Mouse (Mus musculus) intestine, postnatal 0 days (tissue): ENCODE data around the gene Hist1h2ac. TPM values are rescaled to one million over a fixed set of nuclear protein-coding genes. Genes with fewer than 3 reads are reported as not detected.
"Not testable (repeated sequence)": the region's sequence is repeated elsewhere in the genome, so short reads cannot be mapped to it uniquely, and the experiment has no call there.

ENCODE experiments used
- ATAC-seq: fragments of 200-750 bp; cut with Nextera tagmentation; 2 replicates; pipeline ENCODE4 v1.8.0; 2017; ENCODE audit warnings: mild to moderate bottlenecking, moderate TSS enrichment, moderate library complexity
- H3K27ac ChIP-seq: fragments of 300-500 bp; sonication (generic); 2 replicates; pipeline ENCODE4 v1.5.1; 2014; ENCODE audit warnings: mild to moderate bottlenecking, low read depth, low read length, moderate library complexity
- H3K27me3 ChIP-seq: fragments of 300-500 bp; sonication (generic); replicated peaks from 2 replicates; pipeline ENCODE4 v1.6.1; 2014; ENCODE audit warnings: low read length, mixed read lengths; ENCODE audit not compliant: control insufficient read depth, insufficient read depth
- H3K36me3 ChIP-seq: fragments of 300-500 bp; sonication (generic); 2 replicates; pipeline ENCODE4 v1.6.1; 2014; ENCODE audit warnings: mild to moderate bottlenecking, moderate library complexity; ENCODE audit not compliant: control insufficient read depth, insufficient read depth
- H3K4me1 ChIP-seq: fragments of 300-500 bp; sonication (generic); replicated peaks from 2 replicates; pipeline ENCODE4 v1.6.1; 2014; ENCODE audit warnings: antibody characterized with exemption, low read length, mixed read lengths; ENCODE audit not compliant: control insufficient read depth, insufficient read depth
- H3K4me2 ChIP-seq: fragments of 300-500 bp; sonication (generic); replicated peaks from 2 replicates; pipeline ENCODE4 v1.6.1; 2014; ENCODE audit warnings: low read depth, mild to moderate bottlenecking, moderate library complexity
- H3K4me3 ChIP-seq: fragments of 300-500 bp; sonication (generic); 2 replicates; pipeline ENCODE4 v1.5.1; 2014; ENCODE audit warnings: low read depth, low read length
- H3K9ac ChIP-seq: fragments of 300-500 bp; sonication (generic); 2 replicates; pipeline ENCODE4 v1.6.1; 2014; ENCODE audit warnings: mild to moderate bottlenecking, low read depth, low read length
- H3K9me3 ChIP-seq: fragments of 300-500 bp; sonication (generic); 2 replicates; pipeline ENCODE4 v1.6.1; 2016; ENCODE audit warnings: mixed run types; ENCODE audit not compliant: control insufficient read depth
- CTCF ChIP-seq: sonication (generic); IDR thresholded peaks from 2 replicates; pipeline ENCODE4 v1.5.1; 2016; ENCODE audit warnings: low read depth, mild to moderate bottlenecking, control low read depth, antibody characterized with exemption, moderate library complexity
- WGBS: fragments of 180-500 bp; shearing (Covaris S2); extraction: QIAGEN DNeasy Blood & Tissue Kit; methylation state at CpG from one replicate; pipeline ENCODE4 v1.1.7; 2014; 5-methylcytosine and 5-hydroxymethylcytosine counted together
- polyA plus RNA-seq: library from polyadenylated mRNA; unstranded; fragments of >200 nt; fragmentation: Nextera tagmentation; extraction: Ambion mirVana; gene quantifications from 2 replicates; pipeline ENCODE4 v1.2.1, GENCODE M21; 2015

Hist1h2ac gene
- polyA plus RNA-seq, 1 experiment from 2014 or later = 0.46 TPM

DNA sequence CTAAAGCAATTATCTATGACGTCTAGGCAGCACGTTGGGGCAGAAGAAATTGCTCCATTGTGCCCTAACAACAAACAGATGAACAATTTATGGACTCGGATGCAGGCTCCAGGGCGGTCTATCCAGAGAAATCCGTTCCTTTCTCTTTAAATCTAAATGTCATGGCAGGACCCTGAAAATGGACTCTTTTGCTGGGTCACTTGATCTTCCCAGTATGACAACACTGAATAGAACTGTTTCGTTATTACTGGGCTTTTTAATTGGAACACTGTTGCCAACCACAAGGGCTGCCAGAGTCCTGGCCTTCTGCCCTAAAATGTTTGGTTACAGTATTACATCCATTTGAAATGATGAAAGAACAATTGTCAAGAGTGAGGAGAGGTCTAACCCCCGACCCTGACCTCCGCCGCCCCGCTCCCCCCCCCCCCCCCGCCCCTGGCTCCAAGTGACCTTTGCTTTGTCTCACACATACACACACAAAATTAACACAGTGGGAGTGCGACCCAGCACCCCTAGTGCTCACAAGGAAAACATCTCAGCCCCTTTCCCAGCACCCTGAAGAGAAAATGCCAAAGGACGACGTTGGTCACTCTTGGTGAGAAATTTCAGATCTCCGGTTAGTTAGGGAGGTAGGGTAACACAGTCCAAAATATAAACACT, 26.1 kb upstream of the Hist1h2ac start:
- no peaks in the 10 kb centered on the region for H3K36me3 ChIP-seq
- peak overlapping the region; percentile 73 for H3K9ac ChIP-seq
- no peaks in the 10 kb centered on the region for H3K9me3 ChIP-seq
- H3K4me3 ChIP-seq = peak overlapping the region; percentile 55
- WGBS = 29% methylated on average over 14 of the region's 15 CpGs
- peak overlapping the region; percentile 77 for H3K27ac ChIP-seq
- H3K4me1 ChIP-seq = no peaks in the 10 kb centered on the region
- TF ChIP-seq CTCF = no peak
- peak overlapping the region; percentile 83 for H3K4me2 ChIP-seq
- peak; percentile 21; the same call in 1 of the 2 replicates for ATAC-seq
- no peaks in the 10 kb centered on the region for H3K27me3 ChIP-seq

GRCm38 (mm10) chr13:23708654-23709053, 24.9 kb upstream of the Hist1h2ac start:
- ATAC-seq = no peak
- H3K4me3 ChIP-seq = no peak overlapping the region
- H3K36me3 ChIP-seq = no peaks in the 10 kb centered on the region
- no peaks in the 10 kb centered on the region for H3K27me3 ChIP-seq
- no peaks in the 10 kb centered on the region for H3K9me3 ChIP-seq
- WGBS = 78% methylated on average over 4 of the region's 4 CpGs
- H3K9ac ChIP-seq = no peak overlapping the region
- no peaks in the 10 kb centered on the region for H3K4me1 ChIP-seq
- no peak for TF ChIP-seq CTCF
- no peak overlapping the region for H3K4me2 ChIP-seq
- H3K27ac ChIP-seq = no peak overlapping the region

DNA sequence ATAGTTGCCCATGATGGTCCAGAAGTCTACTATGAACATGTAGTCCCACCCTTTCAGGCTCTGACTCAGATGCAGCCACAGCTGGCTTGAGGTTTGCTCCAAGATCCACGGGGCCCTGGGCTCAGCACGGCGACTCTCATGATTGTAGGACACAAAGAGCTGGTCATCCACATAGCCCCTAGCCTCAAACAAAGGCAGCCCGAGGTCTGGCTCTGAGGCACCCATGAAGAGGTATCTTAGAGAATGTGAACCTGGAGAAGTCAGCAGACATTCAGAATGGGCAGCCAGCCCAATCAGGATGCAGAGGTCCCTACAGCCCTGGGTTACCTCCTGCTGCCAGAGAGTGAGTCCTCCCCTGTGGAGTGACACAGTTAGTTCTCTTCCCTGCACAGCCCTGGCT, 24.3 kb upstream of the Hist1h2ac start:
- Histone ChIP-seq H3K4me1 (no peaks in the 10 kb centered on the region), H3K36me3 (no peaks in the 10 kb centered on the region), H3K27ac (no peak overlapping the region), H3K4me2 (no peak overlapping the region), H3K9me3 (no peaks in the 10 kb centered on the region), H3K4me3 (no peak overlapping the region), H3K27me3 (no peaks in the 10 kb centered on the region), H3K9ac (no peak overlapping the region)
- TF ChIP-seq CTCF = no peak
- WGBS = 81% methylated on average over 4 of the region's 4 CpGs
- no peak for ATAC-seq

DNA sequence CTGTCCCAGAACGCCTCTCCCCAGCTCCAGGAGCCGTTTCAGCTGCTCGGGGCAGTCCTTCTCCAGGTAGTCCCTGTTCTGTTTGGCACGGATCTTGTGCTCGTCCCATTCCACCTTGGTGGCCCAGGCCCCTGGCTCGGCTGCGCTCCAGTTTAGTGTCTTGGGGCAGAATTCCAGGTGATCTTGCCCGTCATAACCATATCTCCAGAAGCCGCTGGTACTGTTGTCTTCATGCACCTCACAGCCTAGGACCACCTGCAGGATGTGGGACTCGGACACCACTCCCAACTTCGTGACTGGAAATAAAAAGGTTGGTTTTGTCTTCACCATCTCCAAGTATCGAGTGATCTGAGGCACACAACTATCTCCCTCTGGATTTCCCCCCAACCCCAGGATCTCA, 23.0 kb upstream of the Hist1h2ac start:
- Histone ChIP-seq H3K27ac (no peak overlapping the region), H3K4me1 (no peaks in the 10 kb centered on the region), H3K9ac (no peak overlapping the region), H3K27me3 (no peaks in the 10 kb centered on the region), H3K36me3 (no peaks in the 10 kb centered on the region), H3K4me3 (no peak overlapping the region), H3K9me3 (no peaks in the 10 kb centered on the region), H3K4me2 (no peak overlapping the region)
- TF ChIP-seq CTCF = no peak
- ATAC-seq = no peak
- 90% methylated on average over 12 of the region's 12 CpGs for WGBS

DNA sequence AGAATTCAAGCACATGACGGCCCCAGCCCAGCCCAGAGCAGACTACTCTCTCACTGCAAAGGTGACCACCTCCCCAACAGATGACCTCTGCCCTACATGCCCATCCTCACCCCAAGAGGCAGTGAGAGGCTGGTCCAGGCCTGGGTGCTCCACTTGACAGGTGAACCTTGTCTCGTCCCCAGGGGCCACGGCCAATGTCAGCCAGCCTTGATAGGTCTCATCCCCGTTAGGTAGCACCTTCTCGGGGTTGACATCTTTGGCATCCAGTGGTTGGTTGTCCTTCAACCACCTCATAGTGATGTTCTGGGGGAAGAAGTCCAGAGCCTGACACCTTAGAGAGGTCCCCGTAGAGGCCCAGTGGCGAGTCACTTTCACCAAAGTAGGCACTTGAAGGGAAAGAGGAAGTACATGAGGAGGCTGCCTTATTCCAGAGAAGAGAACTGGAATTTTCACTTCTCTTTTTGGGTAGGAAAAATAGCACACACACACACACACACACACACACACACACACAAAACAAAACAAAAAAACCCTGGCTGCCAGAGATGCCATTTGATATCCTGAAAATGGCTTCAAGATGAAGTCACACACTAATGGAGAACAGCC, 22.1 kb upstream of the Hist1h2ac start:
- Histone ChIP-seq H3K27me3 (no peaks in the 10 kb centered on the region), H3K4me2 (no peak overlapping the region), H3K27ac (no peak overlapping the region), H3K4me3 (no peak overlapping the region), H3K9ac (no peak overlapping the region), H3K36me3 (no peaks in the 10 kb centered on the region), H3K9me3 (no peaks in the 10 kb centered on the region), H3K4me1 (no peaks in the 10 kb centered on the region)
- TF ChIP-seq CTCF = no peak
- no peak for ATAC-seq
- 90% methylated on average over 7 of the region's 7 CpGs for WGBS

DNA sequence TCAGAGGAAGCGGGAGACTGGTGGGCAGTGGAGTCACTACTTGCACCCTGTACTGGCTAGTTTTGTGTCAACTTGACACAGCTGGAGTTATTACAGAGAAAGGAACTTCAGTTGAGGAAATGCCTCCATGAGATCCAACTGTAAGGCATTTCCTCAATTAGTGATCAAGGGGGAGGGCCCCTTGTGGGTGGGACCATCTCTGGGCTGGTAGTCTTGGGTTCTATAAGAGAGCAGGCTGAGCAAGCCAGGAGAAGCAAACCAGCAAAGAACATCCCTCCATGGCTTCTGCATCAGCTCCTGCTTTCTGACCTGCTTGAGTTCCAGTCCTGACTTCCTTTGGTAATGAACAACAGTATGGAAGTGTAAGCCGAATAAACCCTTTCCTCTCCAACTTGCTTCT, 19.1 kb upstream of the Hist1h2ac start:
- 58% methylated on average over 2 of the region's 2 CpGs for WGBS
- H3K27me3 ChIP-seq, H3K9me3 ChIP-seq: not testable (repeated sequence)

More for the DNA sequence above, 19.1 kb upstream of the Hist1h2ac start:
- H3K27ac ChIP-seq, ATAC-seq, H3K4me1 ChIP-seq, H3K4me2 ChIP-seq, H3K4me3 ChIP-seq, H3K36me3 ChIP-seq, H3K9ac ChIP-seq: not testable (repeated sequence)
